Mouse (Mus musculus) cortical plate, adult 2 months (tissue): ENCODE results near the gene Fgfr2.

Experiments
- CTCF ChIP-seq: fragments of 200-500 bp; IDR thresholded peaks from 2 replicates; pipeline ENCODE4 v1.5.1; 2011; ENCODE audit warnings: mild to moderate bottlenecking, control low read depth, low read length; ENCODE audit not compliant: insufficient read depth; ENCODE audit errors: extremely low read depth
- POLR2A ChIP-seq: fragments of 200-500 bp; IDR thresholded peaks from 2 replicates; pipeline ENCODE4 v1.6.1; 2011; ENCODE audit warnings: mild to moderate bottlenecking, low read length, control low read depth; ENCODE audit not compliant: insufficient read depth; ENCODE audit errors: extremely low read depth

- TF ChIP-seq CTCF (peak; percentile 16; the same call in 1 of the 2 replicates), POLR2A (no peak)
These were observed 2588.0 kb downstream of the Fgfr2 start for GRCm38 (mm10) chr7:130535174-130535573.
